Mouse (Mus musculus) CD4-positive, CD25-positive, alpha-beta regulatory T cell, adult 4 months (primary cell): Measurements from ENCODE around the gene Slc25a22. TPM values are rescaled to one million over a fixed set of nuclear protein-coding genes. Genes with fewer than 3 reads are reported as not detected.
A peak's percentile ranks its signal among the peaks of the same experiment; 100 is the strongest.
"Not testable (repeated sequence)": the region's sequence is repeated elsewhere in the genome, so short reads cannot be mapped to it uniquely, and the experiment has no call there.

Source experiments
- ATAC-seq: one replicate; pipeline ENCODE4 v1.8.0; 2017
- polyA plus RNA-seq, 2 experiments: library from polyadenylated mRNA; unstranded; fragments of 100-300 nt; shearing (Covaris generic); gene quantifications; one replicate each; pipeline ENCODE4 v1.2.1; 2017

The Slc25a22 gene
- polyA plus RNA-seq, 2 experiments from 2014 or later = 41.4 to 60.0 TPM

DNA sequence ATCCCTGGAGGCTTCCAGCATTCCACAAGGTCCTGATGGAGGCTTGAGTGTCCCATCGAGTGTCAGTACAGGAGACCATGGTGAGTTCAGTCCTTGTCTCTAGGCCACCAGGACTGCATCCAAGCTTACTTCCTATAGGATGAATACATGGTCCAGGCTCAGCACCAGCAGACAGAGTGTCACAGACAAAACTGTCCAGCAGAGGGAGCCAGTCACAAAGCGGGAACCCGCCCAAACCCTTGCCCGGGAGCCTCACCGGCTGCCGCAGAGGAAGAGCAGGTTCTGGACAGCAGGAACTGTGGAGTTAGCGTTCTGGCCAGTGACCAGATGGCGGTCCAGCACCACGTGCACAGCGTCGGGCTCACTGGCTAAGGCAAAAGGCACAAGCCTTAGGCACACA lies 28.9 kb downstream of the Slc25a22 start:
- ATAC-seq = peak; percentile 86

DNA sequence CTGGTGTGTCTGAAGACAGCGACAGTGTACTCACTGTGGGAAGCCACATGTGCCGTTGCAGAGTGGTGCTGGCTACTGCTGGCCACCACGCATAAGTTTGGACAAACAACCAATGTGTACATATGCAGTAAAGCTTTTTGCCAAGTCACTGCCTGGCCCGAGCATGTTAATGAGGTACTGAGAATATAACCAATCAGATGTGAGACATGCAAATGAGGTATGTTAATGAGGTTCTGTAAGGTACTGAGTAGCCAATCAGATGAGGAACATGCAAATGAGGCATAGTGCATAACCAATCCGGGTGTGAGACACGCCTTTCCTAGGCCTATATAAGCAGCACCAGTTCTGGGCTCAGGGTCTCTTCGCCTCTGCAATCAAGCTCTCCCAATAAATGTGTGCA lies 30.0 kb downstream of the Slc25a22 start:
- ATAC-seq = not testable (repeated sequence)

DNA sequence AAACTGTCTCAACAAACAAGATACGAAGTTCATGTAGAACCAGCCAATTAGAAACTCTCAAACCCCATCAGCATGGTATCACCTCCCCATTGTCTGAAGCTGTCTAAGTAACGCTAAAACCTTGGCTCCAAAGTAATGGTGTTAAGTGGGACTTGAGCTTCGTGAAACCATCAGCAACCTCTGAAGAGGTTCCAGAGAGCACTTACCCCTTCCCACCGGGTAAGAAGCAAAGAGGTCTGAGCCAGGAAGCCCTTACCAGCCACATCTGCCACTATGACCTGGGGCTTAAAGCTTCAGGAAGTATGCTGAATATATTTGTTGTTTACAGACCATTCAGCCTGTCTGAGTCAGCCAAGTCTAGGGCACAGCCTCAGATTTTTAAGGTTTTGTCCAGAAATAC lies 32.2 kb downstream of the Slc25a22 start:
- ATAC-seq = no peak

DNA sequence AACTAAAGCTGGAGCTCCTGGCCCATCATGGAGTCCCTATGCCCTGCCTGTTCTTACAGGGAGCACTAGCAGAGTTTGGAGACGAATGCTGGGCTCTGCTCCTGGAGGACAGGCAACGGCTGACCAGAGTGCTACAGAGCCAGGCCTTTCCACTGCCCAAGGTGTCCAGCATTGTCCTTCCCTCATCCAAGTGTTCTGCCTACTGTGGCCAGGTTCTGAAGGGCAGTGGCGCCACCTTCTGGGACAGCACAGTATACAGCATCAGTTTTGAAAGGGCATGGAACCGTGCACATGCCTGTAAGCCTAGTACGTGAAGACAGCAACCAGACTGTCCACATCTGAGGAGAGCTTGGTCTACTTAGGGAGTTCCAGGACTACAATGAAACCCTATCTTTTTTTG lies 34.4 kb downstream of the Slc25a22 start:
- ATAC-seq = peak; percentile 62

DNA sequence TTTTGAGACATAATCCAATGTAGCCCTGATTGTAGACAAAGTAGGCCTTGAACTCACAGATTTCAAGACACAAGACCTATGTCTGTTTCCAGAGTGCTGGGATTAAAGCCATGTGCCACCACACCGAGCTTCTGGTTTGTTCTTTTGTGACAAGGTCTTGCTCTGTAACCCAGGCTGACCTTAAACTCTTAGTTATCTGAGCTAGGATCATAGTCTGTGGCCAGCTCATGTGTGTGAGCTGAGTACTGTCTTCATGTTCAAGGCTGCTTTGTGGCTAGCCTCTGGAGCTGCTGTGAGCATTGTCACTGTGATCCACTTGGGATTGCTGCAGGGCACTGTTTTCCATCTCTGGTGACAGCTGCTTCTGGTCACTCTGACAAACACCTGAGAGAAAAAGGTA lies 42.3 kb downstream of the Slc25a22 start:
- ATAC-seq = no peak

DNA sequence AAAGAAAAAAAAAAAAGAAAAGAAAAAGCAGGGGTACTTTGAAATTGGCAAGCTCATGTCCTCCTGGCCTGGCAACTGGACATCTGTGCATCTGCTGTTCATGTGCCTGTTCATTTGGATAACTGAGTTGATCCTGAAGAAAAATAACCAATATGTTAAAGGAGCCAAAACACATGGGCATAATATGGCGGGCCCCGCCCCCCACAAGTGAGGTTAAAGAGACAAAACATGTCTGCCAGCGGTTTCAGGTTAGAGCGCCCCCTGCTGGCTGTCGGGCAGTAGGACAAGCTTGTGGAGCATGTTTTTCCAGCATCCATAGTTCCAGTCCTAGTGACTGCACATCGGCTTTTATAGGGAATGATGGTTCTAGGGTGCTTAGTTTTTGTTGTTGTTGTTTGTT lies 42.9 kb downstream of the Slc25a22 start:
- ATAC-seq = no peak

DNA sequence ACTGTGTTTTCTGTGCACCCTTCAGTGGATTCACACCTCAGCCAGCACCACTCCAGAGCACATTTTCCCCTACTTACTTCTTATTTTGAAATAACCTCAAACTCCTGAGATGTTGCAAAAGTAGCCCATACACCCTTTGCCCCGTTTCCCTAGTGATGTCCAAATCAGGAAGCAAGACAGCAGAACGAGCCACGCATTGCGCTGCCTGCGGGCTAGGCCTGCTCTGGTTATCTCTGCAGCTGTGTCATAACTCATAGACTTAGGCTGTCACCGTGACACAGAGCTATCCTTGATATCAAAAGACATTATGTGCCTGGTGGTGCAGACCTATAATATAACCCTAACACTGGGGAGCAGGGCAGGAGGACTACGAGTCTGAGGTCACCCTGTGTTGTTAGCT lies 43.5 kb downstream of the Slc25a22 start:
- no peak for ATAC-seq

DNA sequence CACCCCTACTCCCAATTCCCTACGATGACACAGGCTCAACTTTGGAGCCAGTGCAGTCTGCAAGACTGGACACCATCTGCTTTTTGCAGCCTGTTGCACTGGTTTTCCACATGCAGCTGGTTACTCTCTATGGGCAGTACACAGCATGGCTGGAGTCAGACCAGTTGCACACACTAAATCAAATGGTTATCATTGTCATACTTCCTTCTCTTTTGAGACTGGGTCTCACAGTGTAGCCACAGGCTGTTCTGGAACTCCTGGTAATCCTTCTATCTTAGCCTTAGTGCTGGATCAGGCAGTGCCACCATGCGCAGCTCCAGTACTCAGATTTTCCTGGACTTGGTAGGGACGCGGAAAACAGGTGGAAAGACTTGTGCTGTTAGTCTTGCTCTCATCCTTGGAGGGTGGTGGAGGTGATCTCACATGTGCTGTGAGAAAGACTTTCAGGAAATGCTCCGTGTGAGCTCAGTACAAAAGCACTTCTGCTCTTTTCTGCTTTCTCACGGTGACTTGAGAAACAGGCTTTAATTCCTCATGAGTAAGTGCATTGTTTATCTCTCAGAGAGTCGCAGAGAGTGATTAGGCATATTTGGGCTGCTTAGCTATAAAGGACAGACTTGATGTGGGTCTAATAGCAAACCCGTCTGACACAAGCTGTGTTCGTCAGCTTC lies 45.0 kb downstream of the Slc25a22 start:
- no peak for ATAC-seq

DNA sequence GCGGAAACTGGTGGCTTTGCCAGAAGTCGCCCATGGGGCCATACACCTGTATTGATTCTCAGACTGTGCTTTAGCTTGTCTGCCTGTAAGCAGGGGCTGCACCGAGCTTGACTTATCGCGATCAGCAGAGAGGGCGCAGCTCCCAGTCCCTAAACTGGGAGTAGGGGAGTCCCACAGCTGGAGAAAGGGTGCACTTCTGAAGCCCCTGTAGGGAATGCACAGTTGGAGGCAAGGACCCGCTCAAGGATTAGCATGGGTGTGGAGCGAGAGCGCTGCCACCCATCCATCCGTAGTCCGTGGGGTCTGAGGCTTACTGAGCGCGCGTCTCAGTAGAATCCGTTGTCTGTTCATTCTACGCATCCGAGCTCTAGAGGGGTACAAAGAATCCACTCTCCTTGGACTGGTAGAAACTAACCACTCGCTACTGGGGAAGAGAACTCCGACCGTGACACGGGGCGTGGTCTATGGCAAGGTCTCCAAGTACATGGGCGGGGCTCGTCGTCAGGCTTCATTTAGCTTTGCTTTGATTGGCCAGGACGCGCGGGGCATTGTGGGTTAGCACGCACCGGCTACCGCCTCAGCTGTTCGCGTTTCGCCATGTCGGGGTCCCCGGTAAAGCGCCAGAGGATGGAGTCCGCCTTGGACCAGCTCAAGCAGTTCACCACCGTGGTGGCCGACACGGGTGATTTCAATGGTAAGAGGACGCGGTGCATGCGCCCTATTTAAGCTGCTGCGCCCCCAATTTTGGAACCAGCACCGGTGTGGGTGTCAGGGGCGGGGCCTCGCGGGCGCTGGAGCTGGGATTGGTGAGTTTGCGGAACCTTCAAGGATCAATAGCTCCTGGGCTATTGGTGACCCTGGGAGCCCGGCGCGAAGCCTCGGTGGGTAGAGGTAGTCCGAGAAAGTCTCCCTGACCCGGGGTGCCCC lies 45.8 kb downstream of the Slc25a22 start, which contains the start of gene Taldo1:
Taldo1 (plus strand) TSS at position 575 of the 927 bp plus-strand sequence.
- ATAC-seq = peak; percentile 98

DNA sequence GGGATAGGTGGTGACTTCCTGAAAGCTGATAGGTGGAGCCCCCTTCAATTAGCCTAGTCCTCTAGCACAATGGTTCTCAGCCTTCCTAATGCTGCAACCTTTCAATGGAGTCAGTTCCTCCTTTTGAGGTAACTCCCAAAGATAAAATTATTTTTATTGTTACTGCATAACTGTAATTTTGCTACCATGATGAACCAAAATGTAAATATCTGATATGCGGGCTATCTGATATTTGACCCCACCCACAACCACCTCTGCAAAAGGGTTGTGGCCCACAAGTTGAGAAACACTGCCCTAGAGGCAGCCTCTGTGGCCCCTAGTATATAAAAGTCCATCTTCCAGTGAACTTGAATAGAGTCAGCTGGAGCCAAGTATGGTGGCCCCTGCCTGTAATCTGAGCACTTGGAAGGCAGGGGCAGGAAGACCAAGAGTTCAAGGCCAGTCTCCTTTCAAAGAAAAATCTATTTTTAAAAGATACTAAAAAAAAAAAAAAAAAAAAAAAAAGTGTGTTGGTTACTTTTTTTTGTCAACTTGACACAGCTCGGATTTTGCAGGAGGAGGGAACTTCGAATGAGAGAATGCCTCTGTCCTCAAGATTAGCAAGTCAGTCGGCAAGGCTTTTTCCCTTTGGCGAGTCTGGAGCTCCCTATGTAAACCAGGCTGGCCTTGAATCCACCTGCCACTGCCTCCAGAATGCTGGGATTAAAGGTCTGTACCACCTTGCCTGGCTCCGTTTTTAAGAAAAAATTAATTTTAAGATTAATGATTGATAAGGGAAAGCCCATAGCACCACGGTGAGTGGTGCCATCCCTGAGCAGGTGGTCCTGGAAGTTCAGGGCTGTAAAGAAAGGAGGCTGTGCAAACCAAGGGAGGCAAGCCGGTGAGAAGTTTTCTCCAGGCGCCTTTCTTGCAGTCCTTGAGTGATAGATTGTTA lies 47.1 kb downstream of the Slc25a22 start:
- ATAC-seq = no peak

DNA sequence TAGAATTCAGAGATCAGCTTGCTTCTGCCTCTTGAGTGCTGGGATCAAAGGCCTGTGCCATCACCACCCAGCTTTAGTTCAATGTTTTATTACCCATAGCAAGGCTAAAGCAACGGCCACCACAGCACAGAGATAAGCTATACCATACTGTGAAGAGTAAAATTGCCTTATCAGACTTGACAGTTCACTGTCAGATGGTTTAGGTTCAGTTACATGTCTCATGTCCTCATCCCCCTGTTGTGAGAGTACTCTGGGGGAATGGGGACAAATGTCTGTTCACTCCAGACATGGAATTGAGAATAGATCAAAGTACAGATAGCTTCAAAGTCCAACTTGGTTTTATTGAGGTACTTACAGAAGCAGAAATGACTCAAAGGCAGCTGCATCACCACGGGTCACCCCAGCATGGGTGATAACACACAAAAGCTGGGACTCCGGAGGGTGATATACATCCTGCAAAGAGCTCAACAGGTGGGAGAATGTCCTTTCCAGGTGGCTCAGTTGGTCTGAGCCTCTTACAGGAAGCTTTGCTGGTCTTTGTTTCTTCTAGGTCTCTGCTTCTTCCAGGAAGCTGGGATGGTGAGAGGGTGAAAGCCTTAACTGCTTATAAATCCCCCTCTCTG lies 49.1 kb downstream of the Slc25a22 start:
- no peak for ATAC-seq

DNA sequence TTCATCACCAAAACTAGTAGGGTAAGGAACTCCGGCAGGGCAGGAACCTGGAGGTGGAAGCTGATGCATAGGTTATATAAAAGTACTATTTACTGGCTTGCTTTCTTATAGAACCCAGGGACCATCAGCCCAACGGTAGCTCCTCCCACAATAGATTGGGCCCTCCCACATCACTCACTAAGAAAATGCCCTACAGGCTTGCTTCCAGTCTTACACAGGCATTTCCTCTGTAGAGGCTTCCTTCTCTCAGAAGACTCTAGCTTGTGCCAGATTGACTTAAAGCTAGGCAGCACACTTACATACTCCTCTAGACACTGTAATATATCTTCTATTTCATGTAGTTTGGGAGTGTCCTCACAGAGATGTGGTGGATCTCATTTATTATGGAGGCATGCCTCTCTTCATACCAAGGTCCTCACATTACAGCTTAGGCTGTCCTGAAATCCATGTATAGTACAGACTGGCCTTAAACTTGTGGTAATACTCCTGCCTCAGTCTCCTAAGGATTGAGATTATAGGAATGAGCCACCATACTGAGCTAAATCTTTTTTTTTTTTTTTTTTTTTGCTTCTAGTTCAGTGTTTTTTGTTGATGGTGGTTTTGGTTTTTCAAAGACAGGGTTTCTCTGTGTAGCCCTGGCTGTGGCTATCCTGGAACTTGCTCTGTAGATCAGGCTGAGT lies 49.7 kb downstream of the Slc25a22 start:
- ATAC-seq = no peak

DNA sequence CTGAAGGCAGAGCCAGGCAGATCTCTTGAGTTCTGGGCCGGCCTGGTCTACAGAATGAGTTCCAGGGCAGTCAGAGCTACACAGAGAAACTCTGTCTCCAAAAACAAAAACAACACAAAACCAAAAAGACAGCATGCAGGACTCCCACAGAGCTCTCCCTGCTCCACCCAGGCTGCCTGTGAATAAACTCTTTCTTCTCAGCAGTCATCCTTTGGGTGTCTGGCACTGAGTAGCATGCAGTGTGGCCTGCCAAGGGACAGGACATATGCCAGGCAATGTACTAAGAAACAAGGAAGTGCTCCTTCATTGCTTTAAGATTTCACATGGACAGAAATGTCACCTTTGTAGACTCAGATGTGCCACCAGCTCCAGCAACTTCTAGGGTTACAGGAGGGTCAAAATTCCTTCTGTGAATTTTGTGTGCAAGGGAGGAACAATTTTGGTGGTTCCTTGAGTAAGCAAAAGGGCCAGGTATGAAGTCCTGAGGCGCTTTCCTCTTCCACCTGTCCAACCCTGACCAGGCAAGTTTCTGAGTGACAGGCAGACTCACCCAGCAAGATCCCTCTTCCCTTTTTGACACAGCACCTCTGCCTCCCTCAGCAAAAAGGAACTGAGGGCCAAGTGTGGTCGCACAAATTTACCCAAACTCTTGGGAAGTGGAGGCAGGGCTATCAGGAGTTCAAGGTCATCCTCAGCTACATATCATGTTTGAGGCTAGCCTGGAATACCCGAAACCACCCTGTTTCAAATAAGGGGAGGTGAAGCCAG lies 56.4 kb downstream of the Slc25a22 start:
- ATAC-seq = no peak

Other genes with a start within 250 kb of the Slc25a22 start
- gene Hras, start 243.9 kb downstream of the Slc25a22 start, polyA plus RNA-seq = 1 to 10 TPM; 3.8 to 4.3 TPM
- 1 to 10 TPM; 2.2 to 4.5 TPM for gene Lrrc56, start 243.7 kb downstream of the Slc25a22 start, polyA plus RNA-seq
- 1 to 10 TPM; 8.5 to 9.6 TPM for gene Lmntd2, start 223.8 kb downstream of the Slc25a22 start, polyA plus RNA-seq
- 10 to 100 TPM; 14.2 to 15.9 TPM for gene Rassf7, start 222.0 kb downstream of the Slc25a22 start, polyA plus RNA-seq
- 10 to 100 TPM; 45.3 to 54.8 TPM for gene Phrf1, start 209.1 kb downstream of the Slc25a22 start, polyA plus RNA-seq
- 100 to 1,000 TPM; 119 to 231 TPM for gene Irf7, start 171.4 kb downstream of the Slc25a22 start, polyA plus RNA-seq
- not detected for gene Cdhr5, start 161.1 kb downstream of the Slc25a22 start, polyA plus RNA-seq
- gene Sct, start 158.8 kb downstream of the Slc25a22 start, polyA plus RNA-seq = not detected
- not detected for gene Drd4, start 145.9 kb downstream of the Slc25a22 start, polyA plus RNA-seq
- gene Deaf1, start 110.2 kb downstream of the Slc25a22 start, polyA plus RNA-seq = 10 to 100 TPM; 24.5 to 29.1 TPM
- gene Tmem80, start 110.2 kb downstream of the Slc25a22 start, polyA plus RNA-seq = 10 to 100 TPM; 28.5 to 52.5 TPM
- gene Eps8l2, start 99.0 kb downstream of the Slc25a22 start, polyA plus RNA-seq = not detected
- gene Taldo1, start 45.7 kb downstream of the Slc25a22 start, polyA plus RNA-seq = 100 to 1,000 TPM; 309 to 337 TPM
- 100 to 1,000 TPM; 106 to 109 TPM for gene Gatd1, start 23.8 kb downstream of the Slc25a22 start, polyA plus RNA-seq
- gene Cend1, start 8.4 kb downstream of the Slc25a22 start, polyA plus RNA-seq = not detected
- gene Pidd1, start 6.1 kb upstream of the Slc25a22 start, polyA plus RNA-seq = 10 to 100 TPM in 1 of 2 experiments, 1 to 10 TPM in 1; 7.1 to 22.1 TPM
- 1,000 to 10,000 TPM; 2,718 to 3,399 TPM for gene Rplp2, start 9.5 kb upstream of the Slc25a22 start, polyA plus RNA-seq
- gene Pnpla2, start 17.3 kb upstream of the Slc25a22 start, polyA plus RNA-seq = 10 to 100 TPM; 66.1 to 92.2 TPM
- gene Cracr2b, start 23.2 kb upstream of the Slc25a22 start, polyA plus RNA-seq = not detected
- gene Cd151, start 29.5 kb upstream of the Slc25a22 start, polyA plus RNA-seq = 10 to 100 TPM in 1 of 2 experiments, 1 to 10 TPM in 1; 7.8 to 12.0 TPM
- 10 to 100 TPM; 19.4 to 20.8 TPM for gene Polr2l, start 37.2 kb upstream of the Slc25a22 start, polyA plus RNA-seq
- gene Tspan4, start 37.3 kb upstream of the Slc25a22 start, polyA plus RNA-seq = 1 to 10 TPM; 1.3 to 1.5 TPM
- gene Chid1, start 102.0 kb upstream of the Slc25a22 start, polyA plus RNA-seq = 10 to 100 TPM; 21.9 to 23.4 TPM
- gene Ap2a2, start 124.3 kb upstream of the Slc25a22 start, polyA plus RNA-seq = 10 to 100 TPM; 16.6 to 17.1 TPM
- under 1 TPM; 0.28 to 0.37 TPM for gene Muc6, start 217.4 kb upstream of the Slc25a22 start, polyA plus RNA-seq